Mouse (Mus musculus): ENCODE data around the gene Man1a. TPM values are rescaled to one million over a fixed set of nuclear protein-coding genes. Genes with fewer than 3 reads are reported as not detected.
A peak's percentile ranks its signal among the peaks of the same experiment; 100 is the strongest.

The Man1a gene
- polyA plus RNA-seq, 1 experiment: 35.7 TPM

DNA sequence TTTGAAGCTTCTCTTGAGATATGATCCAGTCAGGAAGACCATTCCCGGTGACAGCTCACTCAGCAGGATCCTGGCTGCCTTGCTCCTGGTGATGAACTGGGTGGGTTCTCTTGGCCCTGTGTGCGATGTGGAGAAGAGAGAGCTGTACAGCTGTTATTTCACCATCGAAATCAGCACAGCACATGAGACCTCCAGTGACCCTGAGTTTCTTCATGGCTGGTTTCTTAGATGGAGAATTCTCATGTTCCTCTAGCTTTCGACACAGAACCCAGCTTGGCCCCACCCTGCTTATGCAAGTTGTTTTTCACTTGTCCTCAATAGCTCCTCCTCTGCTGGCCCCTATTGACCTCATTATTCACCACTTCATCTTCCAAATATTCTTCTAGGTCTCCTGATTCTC, 200.5 kb downstream of the Man1a start:
- Histone ChIP-seq H3K27me3 (ENCODE audit: control insufficient read depth, insufficient read depth, low read length) (no peaks in the 10 kb centered on the region), H3K36me3 (ENCODE audit: control insufficient read depth, insufficient read depth, low read length) (no peaks in the 10 kb centered on the region), H3K4me3 (ENCODE audit: extremely low read depth, insufficient read depth, insufficient read length) (no peak overlapping the region), H3K27ac (ENCODE audit: insufficient read depth, low read length) (no peak overlapping the region), H3K4me1 (ENCODE audit: control insufficient read depth, insufficient read depth, insufficient read length) (no peaks in the 10 kb centered on the region)
- DNase-seq (ENCODE audit: low read depth in 1 of 2, low spot score in 2 of 2): no peak
- 81% methylated on average over 4 of the region's 4 CpGs for WGBS
- TF ChIP-seq CTCF (IDR thresholded peaks at IDR 0.05; ENCODE audit: extremely low read depth, insufficient read depth, insufficient read length, insufficient replicate concordance) (no peak), POLR2A (IDR thresholded peaks at IDR 0.05; ENCODE audit: low read depth, low read length) (no peak)

DNA sequence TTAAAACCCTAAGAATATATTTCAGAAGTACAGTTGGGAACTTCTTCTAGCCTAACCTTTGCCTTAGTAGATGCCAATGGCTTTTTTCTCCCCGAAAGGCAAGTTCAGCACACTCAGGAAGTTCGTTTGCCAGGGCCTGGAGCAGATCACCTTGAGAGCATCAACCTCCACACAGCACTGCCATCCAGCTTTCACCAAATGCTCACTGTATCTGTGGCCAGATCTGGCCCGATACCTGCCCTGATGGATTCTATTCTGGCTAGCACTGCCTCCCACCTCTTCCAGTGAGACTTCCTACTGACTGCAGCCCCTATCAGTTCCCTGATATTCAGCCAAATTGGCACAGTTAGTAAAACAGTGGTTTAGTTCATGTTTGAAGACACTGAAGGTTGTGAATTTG, 202.2 kb downstream of the Man1a start:
- Histone ChIP-seq H3K36me3 (ENCODE audit: control insufficient read depth, insufficient read depth, low read length) (no peaks in the 10 kb centered on the region), H3K27ac (ENCODE audit: insufficient read depth, low read length) (no peak overlapping the region), H3K4me3 (ENCODE audit: extremely low read depth, insufficient read depth, insufficient read length) (no peak overlapping the region), H3K27me3 (ENCODE audit: control insufficient read depth, insufficient read depth, low read length) (no peaks in the 10 kb centered on the region), H3K4me1 (ENCODE audit: control insufficient read depth, insufficient read depth, insufficient read length) (no peaks in the 10 kb centered on the region)
- 90% methylated on average over 3 of the region's 3 CpGs for WGBS
- DNase-seq (ENCODE audit: low read depth in 1 of 2, low spot score in 2 of 2): no peak
- TF ChIP-seq CTCF (IDR thresholded peaks at IDR 0.05; ENCODE audit: extremely low read depth, insufficient read depth, insufficient read length, insufficient replicate concordance) (no peak), POLR2A (IDR thresholded peaks at IDR 0.05; ENCODE audit: low read depth, low read length) (no peak)

DNA sequence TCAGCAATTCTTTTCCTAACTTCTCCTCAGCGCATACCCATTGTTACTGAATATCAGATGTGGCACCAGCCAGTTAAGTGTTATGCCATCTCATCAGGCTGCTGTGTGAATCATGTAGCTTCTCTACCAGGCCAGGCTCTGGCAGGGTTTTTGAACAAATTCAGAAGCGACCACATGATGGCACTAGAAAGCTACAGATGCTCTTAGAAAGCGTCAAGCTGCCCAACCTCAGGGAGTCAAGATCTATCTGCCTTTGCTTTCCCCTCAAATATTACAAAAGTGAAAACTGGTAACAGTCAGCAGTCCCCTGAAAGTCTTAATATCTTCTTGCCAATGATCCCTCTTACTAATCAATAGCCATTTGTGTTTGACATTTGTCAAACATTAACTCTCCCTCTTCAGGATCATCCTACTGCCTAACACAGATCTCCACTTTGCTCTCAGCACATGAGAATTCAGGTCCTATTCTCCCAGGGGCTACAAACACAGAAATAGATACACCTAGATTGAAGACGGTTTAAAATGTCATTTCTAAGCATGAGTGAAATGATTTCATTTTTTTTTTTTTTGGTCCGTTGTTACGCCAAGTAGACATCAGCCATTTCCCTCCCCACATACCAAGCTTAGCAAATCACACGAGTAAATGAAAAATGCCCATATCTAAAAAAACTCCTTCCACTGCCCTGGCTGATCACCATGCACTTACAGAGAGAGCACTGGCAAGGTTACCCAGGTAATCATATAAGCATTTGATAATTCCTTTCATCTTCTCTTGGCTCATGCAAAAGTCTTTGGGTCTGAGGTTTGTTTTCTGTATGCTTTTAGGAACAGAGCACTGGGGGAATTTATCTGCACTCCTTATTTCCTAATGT, 212.7 kb downstream of the Man1a start:
- Histone ChIP-seq H3K27me3 (ENCODE audit: control insufficient read depth, insufficient read depth, low read length) (no peaks in the 10 kb centered on the region), H3K4me3 (ENCODE audit: extremely low read depth, insufficient read depth, insufficient read length) (no peak overlapping the region), H3K27ac (ENCODE audit: insufficient read depth, low read length) (no peak overlapping the region), H3K36me3 (ENCODE audit: control insufficient read depth, insufficient read depth, low read length) (no peaks in the 10 kb centered on the region), H3K4me1 (ENCODE audit: control insufficient read depth, insufficient read depth, insufficient read length) (no peaks in the 10 kb centered on the region)
- 50% methylated on average over 7 of the region's 7 CpGs for WGBS
- TF ChIP-seq CTCF (IDR thresholded peaks at IDR 0.05; ENCODE audit: extremely low read depth, insufficient read depth, insufficient read length, insufficient replicate concordance) (peak; percentile 63; the same call in 1 of the 2 replicates), POLR2A (IDR thresholded peaks at IDR 0.05; ENCODE audit: low read depth, low read length) (no peak)
- DNase-seq (ENCODE audit: low read depth in 1 of 2, low spot score in 2 of 2): peak; percentile 32 to 38

GRCm38 (mm10) chr10:53859879-53860278, 216.5 kb downstream of the Man1a start:
- no peak overlapping the region for H3K4me3 ChIP-seq (ENCODE audit: extremely low read depth, insufficient read depth, insufficient read length)
- no peak overlapping the region for H3K27ac ChIP-seq (ENCODE audit: insufficient read depth, low read length)
- WGBS: 10% methylated on average over 1 of the region's 1 CpGs
- H3K36me3 ChIP-seq (ENCODE audit: control insufficient read depth, insufficient read depth, low read length): no peaks in the 10 kb centered on the region
- DNase-seq (ENCODE audit: low read depth in 1 of 2, low spot score in 2 of 2): no peak
- no peaks in the 10 kb centered on the region for H3K4me1 ChIP-seq (ENCODE audit: control insufficient read depth, insufficient read depth, insufficient read length)
- no peak for TF ChIP-seq CTCF (IDR thresholded peaks at IDR 0.05; ENCODE audit: extremely low read depth, insufficient read depth, insufficient read length, insufficient replicate concordance)
- TF ChIP-seq POLR2A (IDR thresholded peaks at IDR 0.05; ENCODE audit: low read depth, low read length): no peak
- no peaks in the 10 kb centered on the region for H3K27me3 ChIP-seq (ENCODE audit: control insufficient read depth, insufficient read depth, low read length)

DNA sequence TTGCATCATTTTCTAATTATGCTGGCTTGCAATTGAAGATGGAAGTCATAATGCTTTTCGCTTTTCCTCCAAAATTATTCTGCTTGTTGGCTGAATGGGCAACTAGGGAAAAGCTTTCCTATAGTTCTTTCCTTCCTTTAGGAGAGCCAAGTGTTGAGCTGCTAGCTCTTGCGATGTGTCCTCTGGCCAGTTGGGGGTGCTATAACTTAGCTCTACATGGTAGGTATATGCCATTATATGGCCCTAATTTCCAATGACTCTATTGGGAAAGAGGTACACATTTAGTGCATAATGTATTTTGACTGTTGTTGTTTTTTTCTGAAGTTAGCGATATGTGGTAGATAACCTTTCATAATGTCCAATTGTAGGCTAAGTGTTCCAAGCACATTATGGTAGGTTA, 217.2 kb downstream of the Man1a start:
- no peaks in the 10 kb centered on the region for H3K36me3 ChIP-seq (ENCODE audit: control insufficient read depth, insufficient read depth, low read length)
- no peak overlapping the region for H3K4me3 ChIP-seq (ENCODE audit: extremely low read depth, insufficient read depth, insufficient read length)
- no peak overlapping the region for H3K27ac ChIP-seq (ENCODE audit: insufficient read depth, low read length)
- H3K4me1 ChIP-seq (ENCODE audit: control insufficient read depth, insufficient read depth, insufficient read length): no peaks in the 10 kb centered on the region
- no peaks in the 10 kb centered on the region for H3K27me3 ChIP-seq (ENCODE audit: control insufficient read depth, insufficient read depth, low read length)
- no peak for DNase-seq (ENCODE audit: low read depth in 1 of 2, low spot score in 2 of 2)
- WGBS: 89% methylated on average over 3 of the region's 3 CpGs
- no peak for TF ChIP-seq POLR2A (IDR thresholded peaks at IDR 0.05; ENCODE audit: low read depth, low read length)
- peak; percentile 13; the same call in 1 of the 2 replicates for TF ChIP-seq CTCF (IDR thresholded peaks at IDR 0.05; ENCODE audit: extremely low read depth, insufficient read depth, insufficient read length, insufficient replicate concordance)

Data from spleen, adult 2 months (tissue).